Mouse (Mus musculus): ENCODE measurements around the gene Jak1.

DNA sequence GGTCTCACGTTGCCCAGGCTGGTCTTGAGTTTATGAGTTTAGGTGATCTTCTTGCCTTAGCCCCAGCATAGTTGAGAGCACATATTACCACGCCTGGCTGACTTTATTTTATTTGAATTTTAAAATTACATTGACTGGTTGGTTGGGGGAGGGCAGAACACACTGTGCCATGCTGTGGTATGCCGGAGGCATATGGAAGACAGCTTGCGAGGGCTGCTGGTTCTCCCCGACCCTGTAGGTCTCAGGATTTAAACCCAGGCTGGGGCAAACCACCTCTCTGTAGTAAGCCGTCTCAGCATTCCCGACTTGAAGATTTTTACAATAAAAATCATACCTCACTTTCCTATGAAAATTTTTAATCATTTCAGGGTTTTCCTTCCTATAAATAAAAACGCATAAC lies 130.1 kb downstream of the Jak1 start:
- TF ChIP-seq POLR2A (IDR thresholded peaks at IDR 0.05; ENCODE audit: borderline replicate concordance, low read depth, low read length) (no peak), CTCF (IDR thresholded peaks at IDR 0.05; ENCODE audit: low read depth, low read length) (no peak)

Data from bone marrow macrophage, adult 2 months (primary cell).